Mouse (Mus musculus) brain, adult 2 months (tissue): ENCODE measurements around the gene Gpr146.

Source experiments
- DNase-seq: peaks from one replicate; pipeline ENCODE4 v3.0.0; 2011; ENCODE audit warnings: low read depth, low spot score

Gpr146 gene

DNA sequence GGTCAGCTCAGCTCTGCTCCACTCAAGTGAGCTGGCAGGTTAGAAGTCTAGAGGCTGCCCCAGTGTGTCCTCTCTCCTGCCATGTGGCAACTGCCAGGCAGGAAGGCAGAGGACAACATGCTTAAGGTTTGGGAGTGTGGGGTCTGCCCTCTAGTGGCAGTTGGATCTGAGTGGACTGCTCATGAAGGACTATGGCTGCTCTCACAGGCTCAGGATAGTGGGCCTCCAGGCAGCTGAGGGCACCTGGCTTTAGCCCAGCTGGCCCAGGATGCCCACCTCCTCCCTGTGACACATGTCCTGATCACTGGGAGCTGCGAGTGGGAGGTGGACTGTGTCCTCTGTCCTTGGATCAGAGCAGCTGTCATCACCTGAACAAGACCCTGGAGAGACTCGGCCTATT lies 18.8 kb upstream of the Gpr146 start:
- DNase-seq, result peak; percentile 81

- no peak for DNase-seq
Observed at GRCm38 (mm10) chr5:139359244-139359643, 18.3 kb upstream of the Gpr146 start.

DNA sequence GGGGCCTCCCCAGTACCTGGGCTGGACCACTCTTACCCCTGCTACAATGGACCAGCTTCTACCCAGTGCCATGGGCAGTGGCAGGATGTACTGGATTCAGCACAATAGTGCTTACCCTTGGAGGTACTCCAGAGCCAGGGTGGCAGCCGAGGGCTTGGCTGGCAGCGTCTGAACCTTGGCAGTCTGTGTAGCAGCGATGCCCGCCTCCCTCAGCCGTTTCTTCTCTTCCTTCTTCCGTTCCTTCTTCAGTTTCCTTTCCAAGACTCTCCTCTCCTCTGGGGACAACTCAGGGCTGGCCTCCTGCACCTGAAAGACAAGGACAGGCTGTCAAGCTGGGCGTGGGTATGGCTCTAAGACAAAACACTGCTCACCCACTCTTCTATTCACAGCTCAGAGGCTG lies 13.6 kb upstream of the Gpr146 start:
- DNase-seq, result no peak

DNA sequence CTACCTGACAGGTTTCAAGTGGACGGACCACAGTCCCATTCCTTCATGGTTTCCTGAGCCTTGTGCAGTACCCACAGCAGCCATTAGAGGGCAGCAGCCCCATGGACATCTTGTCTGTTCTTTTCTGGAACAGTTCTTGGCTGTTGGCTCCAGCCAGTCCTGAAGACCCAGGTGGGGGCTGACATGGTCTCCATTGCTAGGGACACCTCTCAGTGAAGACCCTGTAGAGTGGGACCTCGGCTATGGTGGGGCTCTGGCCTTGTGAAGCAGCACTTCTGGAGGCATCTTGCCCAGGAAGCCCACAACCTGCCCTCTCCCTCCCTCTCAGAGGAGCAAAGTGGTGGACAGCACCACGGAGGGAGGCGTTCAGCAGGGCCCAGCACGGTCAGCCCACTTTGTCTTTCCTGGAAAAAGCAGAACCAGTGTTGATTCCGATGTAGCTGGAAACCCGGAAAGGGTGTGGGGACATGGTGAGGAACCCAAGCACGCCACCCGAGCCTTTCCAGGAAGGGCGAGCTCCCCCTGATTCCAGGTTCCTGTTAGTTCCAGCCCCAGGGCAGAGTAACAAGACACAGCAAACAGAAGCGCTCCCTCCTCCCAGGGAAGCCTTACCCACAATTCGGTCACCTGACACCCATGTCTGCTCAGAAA lies 13.1 kb upstream of the Gpr146 start:
- DNase-seq, result peak; percentile 87

GRCm38 (mm10) chr5:139364911-139365571 lies 12.5 kb upstream of the Gpr146 start:
- no peak for DNase-seq

DNA sequence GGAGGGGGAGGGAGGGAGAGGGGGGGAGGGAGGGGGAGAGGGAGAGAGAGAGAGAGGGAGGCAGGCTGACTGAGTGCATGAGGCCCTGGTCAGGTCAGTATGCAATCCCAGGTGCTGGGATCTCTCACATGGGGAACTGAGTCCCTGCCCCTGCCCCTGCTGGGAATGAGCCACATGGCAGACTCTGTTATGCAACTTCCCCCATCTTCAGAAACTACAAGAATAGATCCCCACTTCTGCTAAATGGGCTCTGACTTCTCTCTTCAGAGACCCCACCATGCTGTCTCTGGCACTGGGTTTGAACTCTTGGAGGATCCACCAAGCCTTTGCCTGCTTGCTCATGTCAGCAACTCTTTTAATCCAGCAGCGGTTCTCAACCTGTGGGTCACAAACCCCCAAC lies 11.7 kb upstream of the Gpr146 start:
- peak; percentile 66 for DNase-seq

- no peak for DNase-seq
Observed at GRCm38 (mm10) chr5:139366484-139366883, 11.0 kb upstream of the Gpr146 start.

GRCm38 (mm10) chr5:139367884-139368458 lies 9.5 kb upstream of the Gpr146 start:
- no peak for DNase-seq

- no peak for DNase-seq
Observed at GRCm38 (mm10) chr5:139368638-139369320, 8.7 kb upstream of the Gpr146 start.

DNA sequence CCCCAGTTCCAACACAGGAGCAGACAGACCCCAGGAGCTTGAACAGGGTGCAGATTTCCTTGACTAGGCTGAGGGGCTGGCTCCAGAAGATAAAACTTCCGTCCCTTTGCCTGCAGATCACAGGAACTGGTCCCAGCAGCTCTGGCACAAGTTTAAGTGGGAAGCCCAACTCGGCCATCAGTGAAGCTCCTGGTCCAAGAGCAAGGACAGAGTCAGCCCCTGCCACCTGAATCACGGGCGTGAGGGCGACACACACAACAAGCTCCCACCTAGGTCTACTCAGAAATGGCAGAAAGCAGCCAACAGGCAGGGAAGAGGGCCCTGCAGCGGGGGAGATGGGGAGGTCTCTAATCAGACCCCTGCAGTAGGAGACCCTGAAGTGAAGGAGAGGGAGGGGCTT lies 7.2 kb upstream of the Gpr146 start:
- DNase-seq, result no peak

DNA sequence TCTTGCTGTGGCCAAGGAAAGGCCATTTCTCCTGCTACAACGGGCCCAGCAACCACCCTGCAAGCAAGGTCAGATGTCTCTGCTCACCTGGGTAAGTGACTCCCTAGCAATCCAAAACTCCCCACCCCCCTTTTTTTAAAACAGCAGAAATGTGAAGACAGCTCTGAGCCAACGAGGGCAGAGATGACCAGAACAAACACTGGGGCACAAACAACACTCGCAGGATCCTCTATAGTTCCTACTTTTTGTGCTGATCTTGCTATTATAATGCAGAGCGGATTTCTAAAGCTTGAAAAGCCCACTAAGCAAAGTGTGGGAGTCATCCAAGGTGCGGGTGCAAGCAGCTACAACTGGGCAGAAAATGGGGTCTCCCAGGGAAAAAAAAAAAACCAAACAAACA lies 6.4 kb upstream of the Gpr146 start:
- DNase-seq, result no peak

- peak; percentile 90 for DNase-seq
Observed at GRCm38 (mm10) chr5:139371631-139372401, 5.7 kb upstream of the Gpr146 start.

DNA sequence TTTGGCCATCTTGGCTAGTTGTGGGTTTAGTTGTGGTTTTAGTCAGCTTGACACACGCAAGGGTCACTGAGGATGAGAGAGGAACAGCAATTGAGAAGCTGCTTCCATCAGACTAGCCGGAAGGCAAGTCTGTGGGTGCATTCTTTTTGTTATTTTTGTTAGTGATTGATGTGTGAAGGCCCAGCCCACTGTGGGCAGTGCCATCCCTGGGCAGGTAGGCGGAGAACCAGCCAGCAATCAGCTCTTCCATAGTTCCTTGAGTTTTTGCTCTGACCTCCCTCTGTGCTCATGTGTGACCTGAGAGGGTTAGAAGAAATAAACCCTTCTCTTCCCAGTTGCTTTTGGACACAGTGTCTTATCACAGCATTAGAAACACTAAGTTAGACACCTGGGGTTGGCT lies 4.4 kb upstream of the Gpr146 start:
- DNase-seq, result no peak

DNA sequence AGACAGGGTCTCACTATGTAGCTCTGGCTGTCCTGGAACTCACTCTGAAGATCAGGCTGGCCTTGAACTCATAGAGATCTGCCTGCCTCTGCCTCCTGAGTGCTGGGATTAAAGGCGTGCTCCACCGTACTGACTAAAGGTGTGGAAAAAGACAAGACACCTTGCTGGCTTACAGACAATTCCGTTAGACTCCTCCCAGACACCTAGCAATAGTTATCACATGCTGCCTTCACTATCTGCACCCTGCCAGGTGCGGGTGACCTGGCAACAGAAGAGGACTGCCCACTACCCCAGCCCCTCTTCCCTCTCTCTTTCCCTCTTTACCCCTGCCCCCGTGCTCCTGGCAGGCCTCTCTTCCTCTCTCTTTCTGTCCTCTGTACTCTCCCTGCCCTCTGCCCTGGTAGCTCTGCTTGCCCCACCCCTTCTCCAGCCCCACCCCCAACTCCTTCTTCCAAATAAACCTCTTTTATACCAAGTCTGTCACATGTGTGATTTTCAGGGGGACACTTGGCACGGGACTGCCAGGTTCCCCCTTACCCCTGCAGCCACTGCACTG lies 3.5 kb upstream of the Gpr146 start:
- DNase-seq, result no peak

- DNase-seq, result no peak
Observed at GRCm38 (mm10) chr5:139374841-139375240, 2.7 kb upstream of the Gpr146 start.

DNA sequence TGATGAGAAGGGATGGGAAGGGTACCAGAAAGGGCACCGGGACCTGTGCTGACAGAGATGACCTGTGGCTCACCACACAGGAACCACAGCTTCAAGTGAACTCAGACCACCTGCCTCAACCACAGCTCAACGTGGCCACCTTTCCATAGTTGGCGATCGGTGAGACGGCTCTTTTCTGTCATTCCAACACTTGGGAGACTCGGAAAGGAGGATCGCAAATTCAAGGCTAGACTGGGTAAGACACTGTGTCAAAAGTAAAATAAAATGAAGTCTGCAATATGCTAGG lies 717 bp downstream of the Gpr146 start:
- no peak for DNase-seq

- DNase-seq, result no peak
Observed at GRCm38 (mm10) chr5:139378986-139379629, 1.6 kb downstream of the Gpr146 start.

DNA sequence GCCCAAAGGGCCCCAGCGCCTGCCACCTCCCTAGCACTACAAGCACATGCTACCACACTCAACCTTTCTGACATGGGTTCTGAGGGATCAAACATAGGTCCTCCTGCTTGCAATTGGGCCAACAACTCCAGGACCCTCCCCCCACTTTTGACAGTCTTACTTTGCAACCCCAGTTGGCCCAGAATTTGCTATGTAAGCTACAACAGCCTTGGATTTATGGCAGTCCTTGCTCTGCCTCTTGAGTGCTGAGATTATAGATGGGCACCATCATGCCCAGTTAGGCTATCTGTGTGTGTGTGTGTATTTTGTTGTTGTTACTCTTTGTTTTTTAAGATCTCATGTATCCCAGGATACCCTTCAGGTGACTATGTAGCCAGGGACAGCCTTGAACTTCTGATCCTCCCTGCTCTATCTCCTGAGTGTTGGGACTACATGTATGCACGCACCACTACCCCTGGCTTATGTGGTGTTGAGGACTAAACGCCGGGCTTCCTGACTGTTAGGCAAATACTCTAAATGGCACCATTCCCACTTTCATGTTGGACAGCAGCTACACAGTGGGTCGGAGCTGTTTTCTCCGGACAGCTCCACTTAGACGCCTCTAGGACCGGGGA lies 2.4 kb downstream of the Gpr146 start:
- DNase-seq, result no peak

GRCm38 (mm10) chr5:139380385-139381248 lies 3.1 kb downstream of the Gpr146 start:
- DNase-seq, result peak; percentile 95
